Mouse (Mus musculus): ENCODE measurements at regions not wholly inside any gene's neighbourhood (a gene's known extent, or its start where the extent isn't known, plus 50 kb on each side); places are given as distances from the start of the nearest gene placed in this dataset.
"Not testable (repeated sequence)": the region's sequence is repeated elsewhere in the genome, so short reads cannot be mapped to it uniquely, and the experiment has no call there.

GRCm38 (mm10) chr17:42937480-42937879 is 61.0 kb upstream of the Cd2ap start:
- not testable (repeated sequence) for TF ChIP-seq CTCF (IDR thresholded peaks at IDR 0.05; ENCODE audit: low read depth, low read length); TAL1 (conservative IDR thresholded peaks at IDR 0.05; ENCODE audit: low read depth, low read length); GATA1 (IDR thresholded peaks at IDR 0.05; ENCODE audit: borderline replicate concordance, low read length); POLR2AphosphoS5 (IDR thresholded peaks at IDR 0.05; ENCODE audit: insufficient replicate concordance, low read depth, low read length); GATA2 (IDR thresholded peaks at IDR 0.05; ENCODE audit: borderline replicate concordance, low read depth, low read length)
